Mouse (Mus musculus): ENCODE measurements around the gene Ppm1l.

Ppm1l gene

DNA sequence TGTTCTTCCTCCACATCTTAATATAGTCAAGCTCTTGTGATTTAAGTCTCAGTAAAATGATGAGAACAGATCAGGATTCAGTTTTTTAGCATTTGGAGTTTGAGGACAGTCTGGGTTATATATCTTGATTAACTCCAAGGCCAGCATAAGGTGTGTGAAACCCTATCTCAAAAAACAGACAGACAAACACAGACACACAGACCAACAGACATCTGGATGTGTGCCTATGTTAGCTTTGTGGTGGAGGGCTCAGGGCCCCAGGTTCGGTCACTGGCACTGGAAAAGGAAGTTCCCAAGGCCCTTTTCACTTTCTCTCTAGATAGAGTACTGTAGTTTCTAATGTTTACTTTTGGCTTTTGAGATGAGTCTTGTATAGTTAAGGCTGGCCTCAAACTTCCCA, 23.8 kb downstream of the Ppm1l start:
- no peak for DNase-seq

DNA sequence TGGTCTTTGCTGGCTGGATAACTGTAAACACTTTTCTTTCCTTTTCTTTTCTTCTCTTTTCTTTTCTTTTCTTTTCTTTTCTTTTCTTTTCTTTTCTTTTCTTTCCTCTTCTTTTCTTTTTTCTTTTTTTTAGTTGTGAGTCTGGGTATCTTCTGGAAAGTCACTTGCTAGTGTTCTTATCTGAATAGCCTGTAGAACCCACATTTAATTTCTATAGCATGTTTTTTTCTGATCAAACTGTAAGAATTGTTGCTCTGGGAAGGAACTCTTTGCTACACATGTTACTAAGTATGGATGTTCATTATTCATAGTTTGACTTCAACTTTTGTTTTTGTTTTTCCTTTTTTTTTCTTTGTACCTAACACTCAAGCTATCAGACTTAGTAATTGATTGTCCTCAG, 24.3 kb downstream of the Ppm1l start:
- DNase-seq: no peak

DNA sequence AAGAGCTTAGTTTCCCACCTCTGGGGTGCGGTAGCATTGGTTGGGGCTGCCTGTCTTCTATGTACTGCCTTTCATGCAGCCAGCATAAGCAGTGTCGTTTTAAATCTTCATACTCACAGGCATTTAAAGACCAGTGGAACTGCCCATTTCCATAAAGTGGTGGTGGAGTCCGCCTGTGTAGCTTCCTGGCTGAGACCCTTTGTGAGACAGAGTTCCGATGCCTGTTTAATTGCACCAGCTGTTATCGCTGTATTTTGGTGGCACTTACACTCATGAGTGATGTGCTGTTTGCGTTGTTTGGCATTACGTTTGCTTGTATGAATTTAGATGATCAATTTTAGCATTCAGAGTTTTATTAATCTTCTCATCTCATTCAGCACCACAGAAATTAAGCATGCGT, 24.9 kb downstream of the Ppm1l start:
- DNase-seq: no peak

DNA sequence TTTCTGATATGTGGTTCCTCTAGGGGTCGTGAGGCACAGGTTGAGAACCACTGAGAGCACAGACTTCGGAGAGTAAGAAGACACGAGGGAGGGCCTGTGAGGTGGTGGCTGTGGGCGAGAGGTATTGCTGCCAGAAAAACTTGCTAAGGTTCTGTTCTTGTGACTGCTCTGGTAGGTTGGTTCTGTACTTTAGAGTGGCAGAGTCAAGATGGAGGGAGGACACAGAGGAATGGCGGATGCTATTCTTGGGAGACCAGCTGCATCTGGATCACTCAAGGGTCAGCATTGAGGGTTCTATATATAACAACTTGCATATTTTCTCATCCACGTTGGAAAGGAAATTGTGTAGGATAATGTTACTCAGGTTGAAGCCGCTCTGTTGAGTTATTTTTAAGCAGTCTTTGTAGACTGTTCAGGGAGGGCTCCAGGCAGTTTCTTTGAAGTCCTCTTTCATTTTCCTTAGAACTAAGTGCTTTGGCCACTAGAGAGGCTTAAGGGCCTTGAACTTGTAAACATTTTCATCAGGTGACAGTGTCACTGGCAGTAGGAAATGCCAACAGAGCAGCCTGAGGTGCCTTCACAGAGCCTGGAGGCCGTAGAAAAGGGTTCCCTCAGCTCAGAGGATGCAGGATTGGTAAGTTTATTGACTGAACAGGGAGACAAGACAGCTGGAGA, 25.7 kb downstream of the Ppm1l start:
- DNase-seq: no peak

DNA sequence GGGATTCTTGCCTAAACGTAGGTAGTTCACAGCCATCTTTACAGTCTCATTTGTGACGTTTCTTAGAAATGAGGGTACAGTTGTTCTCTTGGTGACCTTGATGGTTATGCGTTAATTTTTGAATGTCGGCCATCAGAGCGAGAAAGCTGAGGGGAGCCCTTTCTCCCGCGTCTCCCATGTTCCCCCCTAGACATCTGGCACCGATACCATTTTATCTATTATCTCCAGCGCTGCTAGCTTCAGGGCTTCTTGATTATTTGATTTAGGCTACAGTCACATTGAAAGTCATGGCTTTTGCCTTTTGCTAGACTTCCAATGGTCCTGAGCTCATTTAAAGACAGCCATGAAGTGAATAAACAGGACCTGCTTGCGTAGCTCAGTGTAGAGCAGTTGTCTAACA, 26.5 kb downstream of the Ppm1l start:
- no peak for DNase-seq

DNA sequence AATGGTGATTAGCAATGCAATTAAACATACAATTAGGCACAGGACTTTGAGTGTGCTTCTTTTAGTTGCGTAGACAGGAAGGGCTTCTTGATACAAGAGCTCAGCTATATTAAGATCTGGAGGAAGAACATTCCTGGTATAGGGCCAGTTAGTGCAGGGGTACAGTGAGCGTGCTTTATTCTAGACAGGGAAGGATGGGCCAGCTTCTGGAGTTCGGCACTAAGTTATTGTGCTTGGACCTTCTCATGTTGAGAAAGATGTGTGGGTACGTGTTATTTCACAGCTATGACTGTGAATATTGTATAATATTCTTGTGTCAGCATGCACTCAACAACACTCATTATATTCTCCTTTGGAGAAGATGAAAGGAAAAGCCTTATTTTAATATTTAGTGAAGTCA, 29.9 kb downstream of the Ppm1l start:
- DNase-seq: no peak

DNA sequence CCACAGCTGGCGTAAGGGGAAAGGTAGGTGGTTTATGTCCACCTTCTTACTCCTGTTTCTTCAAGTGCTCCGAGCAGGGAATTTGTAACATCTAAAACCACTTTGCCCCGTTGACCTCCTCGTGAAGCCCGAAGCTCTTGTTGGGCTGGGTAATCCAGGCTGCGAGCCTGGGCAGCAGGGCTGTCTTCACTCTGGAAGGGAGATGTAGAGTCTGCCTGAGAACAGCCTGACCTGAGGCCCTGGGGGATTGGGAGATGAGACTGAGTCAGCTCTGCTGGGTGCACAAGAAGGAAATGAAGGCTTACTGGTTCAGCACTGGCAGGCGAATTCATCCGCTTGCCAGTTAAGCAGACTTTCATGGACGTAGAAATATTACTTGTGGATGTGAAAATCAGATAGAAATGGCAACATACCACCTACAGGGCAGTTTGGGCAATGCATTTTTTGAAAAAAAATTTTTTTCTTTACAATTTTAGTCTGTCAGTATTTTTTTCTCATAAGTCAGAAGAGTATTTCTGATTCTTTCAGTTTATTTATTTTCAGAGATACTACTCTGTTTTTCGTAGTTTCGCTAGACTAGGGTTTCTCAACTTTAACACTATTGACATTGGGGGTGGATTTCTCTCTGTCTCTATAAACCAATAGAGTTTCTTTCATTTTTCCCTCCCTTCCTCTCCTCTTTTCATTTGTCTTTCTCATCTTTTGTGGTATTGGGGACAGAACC, 31.7 kb downstream of the Ppm1l start:
- no peak for DNase-seq

DNA sequence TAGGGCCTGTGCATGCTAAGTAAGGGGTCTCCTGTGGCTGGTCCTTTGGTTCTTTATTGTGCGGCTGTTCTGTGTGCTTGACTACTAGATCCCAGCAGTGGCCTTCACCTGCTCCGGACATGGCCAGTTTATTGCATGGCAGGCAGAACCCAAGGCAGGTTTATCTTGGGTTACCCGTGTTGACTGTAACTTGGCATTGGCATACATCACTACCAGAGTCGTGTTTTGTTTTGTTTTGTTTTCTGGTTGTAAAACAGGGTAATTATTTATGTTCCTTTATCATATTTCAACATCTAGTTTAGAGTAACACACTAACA, 32.2 kb downstream of the Ppm1l start:
- DNase-seq: no peak

DNA sequence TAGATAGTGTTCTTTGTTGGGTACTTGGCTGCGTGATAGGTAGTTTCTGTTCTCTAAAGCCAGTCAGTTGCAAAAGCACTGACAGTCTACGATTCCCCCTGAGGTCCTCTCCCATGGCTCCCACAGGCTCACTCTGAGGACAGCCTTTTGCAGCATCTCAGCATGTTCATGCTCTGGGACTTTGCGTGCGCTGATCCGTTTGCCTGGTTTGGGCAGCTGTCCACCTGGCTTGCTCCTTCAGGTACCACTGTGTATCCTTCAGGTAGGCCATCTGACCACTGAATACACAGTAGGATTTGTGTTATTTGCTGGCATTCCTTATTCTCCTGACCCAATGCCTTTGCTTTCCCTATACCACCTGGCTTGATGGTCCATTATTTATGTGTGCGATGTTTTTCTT, 33.3 kb downstream of the Ppm1l start:
- DNase-seq: no peak

DNA sequence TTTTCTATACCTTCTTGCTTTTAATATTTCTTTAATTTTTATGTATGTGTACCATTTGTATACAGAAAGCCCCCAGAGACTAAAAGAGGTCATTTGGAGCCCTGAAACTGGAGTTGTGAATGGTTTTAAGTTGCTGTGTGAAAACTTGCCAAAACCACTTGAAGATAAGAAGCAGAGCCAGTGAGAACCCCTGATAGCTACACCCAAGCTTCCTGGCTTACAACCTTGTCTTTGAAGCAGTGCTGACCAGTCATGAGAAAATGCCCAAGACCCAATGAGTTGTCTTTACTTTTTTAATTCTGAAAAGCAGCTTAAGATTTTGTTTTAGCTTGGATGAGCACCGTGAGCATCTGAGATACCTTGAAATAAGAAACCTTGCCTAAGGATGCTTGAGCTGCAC, 35.5 kb downstream of the Ppm1l start:
- no peak for DNase-seq

DNA sequence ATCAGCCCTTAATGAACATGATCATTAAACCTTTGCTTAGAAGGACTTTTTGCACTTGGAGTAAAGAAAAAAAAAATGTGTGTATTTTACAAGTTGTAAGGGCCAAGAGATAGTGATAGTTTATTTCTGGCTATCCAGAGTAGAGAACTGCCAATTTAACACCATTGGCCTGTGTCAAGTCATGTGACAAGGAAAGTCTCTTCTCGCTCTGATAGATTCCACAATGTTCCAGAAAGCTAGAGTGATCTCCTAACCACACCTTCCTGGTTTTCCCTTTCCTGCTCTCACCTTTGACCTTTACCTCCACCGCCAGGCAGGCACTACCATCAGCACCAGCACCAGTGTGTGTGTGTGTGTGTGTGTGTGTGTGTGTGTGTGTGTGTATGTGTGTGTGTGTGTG, 38.0 kb downstream of the Ppm1l start:
- DNase-seq: no peak

DNA sequence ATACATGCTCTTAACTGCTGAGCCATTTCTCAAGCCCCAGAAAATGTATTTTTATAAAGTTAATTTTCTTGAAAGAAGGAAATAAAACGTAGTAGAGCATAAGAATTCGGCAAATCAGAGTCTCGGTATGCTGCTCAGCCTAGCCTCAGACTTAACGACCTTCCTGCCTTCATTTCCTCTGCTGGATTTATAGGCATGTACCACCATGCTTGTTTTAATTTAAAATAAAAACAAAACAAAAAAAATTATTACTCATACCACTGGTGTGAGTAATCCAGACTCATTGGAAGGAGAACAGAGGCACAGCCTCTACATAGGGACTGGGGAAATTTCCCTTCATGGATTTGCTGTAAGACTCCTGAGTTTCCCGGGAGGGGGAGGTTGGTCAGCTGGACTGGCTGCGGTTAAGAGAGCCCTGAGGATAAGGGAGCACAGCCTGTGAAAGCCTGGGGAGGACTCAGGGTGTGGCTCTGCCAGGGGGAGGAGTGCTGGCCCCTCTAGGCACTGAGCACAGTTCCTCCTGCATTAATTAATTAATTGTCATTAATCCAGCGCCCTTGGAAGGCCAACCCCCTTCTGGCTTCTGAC, 39.5 kb downstream of the Ppm1l start:
- DNase-seq: no peak

DNA sequence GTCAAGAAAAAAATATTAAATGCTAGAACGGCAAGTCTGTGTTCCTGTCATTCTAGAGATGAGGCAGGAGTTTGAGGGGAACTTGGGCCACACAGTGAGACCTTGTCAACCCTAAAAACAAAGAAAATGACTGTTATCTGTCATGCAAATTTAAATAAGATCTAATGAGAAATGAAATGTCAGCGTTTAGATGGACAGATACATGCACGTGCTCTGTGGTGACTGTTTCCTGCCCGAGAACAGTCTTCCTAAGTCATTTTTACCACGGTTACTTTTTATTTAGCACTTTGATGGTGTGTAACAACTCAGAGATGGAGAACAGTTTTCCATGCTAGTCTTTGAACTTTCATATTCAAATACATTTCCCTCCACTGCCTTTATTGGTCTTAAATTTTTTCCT, 40.1 kb downstream of the Ppm1l start:
- DNase-seq: no peak

DNA sequence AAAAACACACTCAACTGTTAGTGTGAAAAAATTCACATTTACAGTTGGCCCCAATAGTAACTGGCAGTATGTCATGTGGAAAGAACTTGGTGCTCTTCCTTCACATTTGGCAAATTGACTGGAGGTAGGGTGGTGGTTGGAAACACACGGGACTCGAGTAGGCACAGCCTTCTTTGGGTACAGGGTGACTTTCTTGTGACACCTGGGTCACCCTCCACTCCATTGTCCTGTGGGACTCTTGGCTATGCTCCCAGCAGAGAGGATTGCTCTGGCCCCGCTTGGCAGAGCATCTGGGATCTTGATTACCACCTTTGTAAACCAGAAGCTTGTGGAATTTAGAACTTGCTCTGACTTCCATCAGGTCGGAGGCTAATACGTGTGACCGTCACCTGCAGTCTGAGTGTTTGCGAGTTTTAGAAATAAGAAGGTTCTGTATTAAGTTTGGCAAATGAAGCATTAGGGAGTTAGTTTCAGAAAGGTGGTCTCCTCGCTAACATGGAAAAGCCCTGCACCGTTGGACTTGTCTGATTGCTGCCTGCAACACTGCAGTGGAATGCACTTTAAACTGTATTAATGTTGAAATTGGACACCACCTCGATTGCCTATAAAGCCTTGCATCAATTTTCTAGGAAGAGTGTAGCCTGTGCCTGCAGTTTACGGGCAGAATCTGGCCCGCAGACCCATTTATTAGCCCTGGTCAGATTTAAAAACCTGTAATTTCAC, 41.4 kb downstream of the Ppm1l start:
- DNase-seq: no peak

DNA sequence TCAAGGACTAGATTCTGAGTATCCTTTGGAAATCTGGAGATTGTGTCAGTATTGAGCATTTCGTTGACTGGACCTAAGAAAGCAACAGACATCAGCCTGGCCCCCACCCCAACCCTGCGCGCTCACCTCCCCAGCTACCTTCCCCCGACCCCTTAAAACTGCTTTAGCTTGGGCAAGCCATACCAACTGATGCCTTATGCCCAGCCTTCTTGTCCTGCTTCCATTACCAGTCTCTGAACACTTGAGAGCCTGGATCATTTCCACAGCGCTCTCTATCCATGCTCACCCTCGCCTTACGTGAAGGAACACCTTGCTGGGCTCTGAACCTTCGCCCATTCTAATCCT, 41.9 kb downstream of the Ppm1l start:
- DNase-seq: no peak

DNA sequence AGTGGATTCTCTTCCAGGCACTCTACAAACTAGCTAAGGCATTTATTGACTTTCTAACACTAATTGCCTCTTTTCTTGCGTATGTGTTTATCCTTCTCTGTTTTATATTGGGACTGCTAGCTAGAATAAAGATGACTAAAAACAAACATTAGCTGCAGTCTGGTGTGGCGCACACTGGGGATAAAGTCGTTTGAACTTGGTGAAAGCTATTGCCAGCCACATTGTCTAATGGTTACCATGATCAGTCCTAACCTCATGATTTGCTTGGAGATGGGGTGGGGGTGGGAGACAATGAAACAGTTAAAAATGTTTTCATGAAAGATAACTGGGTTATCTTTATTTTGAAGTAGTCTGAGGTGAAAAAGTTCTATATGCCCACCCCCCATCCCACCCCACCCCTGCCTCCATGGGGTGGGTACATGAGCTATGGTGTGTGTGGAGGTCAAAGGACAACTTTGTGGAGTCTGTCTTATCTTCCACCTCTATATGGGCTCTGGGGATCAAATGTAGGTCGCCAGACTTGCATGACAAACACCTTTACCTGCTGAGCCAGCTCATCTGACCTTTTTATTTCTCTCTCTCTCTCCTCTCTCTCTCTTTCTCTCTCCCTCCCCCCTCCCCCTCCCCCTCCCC, 43.7 kb downstream of the Ppm1l start:
- DNase-seq: no peak

DNA sequence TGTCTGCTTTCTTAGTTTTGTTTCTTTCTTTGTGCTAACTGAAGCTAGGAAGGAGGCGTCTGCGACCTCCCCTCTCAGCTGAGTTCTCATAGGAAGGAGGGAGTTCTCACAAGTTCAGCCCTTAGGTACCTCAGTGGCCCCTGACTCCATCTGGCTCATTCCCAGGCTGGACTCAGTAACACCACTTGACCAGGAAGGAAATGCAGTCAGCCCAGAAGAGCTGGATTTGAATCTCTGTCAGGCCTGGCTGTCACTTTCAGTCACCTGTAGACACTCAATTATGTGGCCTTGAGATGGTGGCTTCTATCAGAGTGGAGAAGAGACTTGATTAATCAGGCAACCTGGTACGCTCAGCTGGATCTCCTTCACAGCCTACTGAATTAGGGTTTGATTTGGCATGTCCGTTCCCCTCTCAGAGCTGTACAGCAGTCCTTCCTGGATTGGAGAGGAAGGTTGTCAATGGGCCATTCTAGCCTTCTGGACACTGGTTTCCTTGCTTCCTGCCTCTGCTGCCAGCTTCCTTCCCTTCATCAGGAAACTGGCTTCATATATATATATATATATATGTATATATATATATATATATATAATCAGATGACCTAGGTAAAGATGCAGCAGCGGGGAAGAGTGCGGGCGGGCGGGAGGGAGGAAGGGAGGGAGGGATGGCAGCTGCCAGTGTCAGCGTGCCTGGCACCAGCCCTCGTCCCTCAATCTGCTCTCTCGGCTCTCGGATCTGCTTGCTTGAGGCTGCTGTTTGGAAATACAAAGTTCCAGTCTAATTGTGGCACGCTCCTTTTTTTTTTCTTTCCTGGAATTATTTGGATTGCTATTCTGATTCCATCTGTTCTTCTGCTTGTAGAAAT, 45.1 kb downstream of the Ppm1l start:
- no peak for DNase-seq

DNA sequence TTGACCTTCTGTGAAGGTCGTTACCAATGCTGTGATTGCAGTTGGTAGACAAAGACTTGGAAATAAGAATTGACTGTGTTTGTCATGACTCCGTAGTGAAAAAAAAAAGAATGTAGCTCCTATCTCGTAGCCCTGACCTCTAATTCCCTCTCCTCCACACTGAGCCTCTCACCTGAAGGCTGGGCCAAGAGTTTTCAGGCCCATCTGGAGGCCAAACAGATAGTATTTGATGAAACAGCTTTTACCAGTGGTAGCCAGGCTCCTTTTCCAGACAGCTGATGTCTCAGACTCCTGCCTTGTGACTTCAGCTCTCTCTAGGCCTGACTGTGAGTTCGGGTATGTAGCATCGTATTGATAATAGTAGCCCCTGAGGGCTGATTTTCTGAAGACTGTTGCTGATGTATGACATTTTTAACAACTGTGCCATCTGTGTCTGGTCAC, 45.7 kb downstream of the Ppm1l start:
- no peak for DNase-seq

DNA sequence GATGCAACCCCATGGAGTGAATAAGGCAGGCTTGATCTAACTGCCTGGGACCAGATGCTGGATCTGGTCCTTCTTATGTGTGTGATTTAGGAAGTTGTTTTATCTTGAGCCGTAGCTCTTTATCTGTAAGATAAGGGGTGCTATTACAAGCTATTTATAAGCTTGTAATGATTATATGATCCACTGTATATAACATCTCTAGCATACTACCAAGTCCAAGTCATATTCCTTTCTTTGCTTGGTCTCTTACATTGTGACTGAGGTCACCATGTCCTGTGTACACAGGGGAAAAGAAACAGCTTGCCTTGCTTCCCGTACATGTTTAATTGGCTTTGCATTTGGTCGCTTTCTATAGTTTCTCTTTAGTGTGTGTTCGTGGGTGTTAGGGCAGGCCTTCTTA, 46.2 kb downstream of the Ppm1l start:
- DNase-seq: no peak

DNA sequence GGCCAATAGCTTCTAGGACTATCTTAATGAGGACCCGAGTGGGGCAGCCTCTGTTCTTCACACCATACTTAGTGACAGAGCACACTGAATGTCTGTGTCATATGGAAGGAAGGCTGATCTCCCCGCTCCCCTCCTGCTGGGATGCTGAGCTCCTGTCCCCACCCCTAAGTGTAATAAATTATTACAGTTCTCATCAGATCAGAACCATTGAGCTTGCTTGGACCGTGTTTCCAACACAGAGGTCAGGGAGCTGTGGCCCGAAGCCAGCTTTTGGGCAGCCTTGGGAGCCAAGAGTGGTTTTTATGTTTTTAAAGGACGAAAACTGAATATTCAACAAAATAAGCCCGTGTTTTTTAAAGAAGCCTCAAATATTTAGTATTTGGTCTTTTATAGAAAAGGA, 47.5 kb downstream of the Ppm1l start:
- DNase-seq: no peak

DNA sequence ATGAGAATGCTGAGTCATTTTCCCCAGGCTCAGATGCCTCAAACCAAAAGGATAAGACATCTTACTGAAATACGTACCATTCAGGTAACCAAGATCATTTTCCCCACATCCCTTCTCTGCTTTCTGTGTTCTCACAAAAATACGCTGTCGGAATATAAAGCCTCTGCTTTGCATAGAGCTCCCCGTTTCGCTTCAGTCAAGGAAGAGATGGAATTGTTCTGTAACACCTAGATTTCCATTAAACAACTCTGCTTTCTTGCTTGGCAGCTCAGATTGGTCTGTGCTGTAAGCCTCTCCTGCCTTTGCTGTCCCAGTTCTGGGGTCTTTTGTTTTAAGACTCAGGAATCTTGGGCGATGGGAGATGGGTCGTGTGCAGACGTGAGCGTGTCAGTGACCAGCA, 51.3 kb downstream of the Ppm1l start:
- DNase-seq: no peak

DNA sequence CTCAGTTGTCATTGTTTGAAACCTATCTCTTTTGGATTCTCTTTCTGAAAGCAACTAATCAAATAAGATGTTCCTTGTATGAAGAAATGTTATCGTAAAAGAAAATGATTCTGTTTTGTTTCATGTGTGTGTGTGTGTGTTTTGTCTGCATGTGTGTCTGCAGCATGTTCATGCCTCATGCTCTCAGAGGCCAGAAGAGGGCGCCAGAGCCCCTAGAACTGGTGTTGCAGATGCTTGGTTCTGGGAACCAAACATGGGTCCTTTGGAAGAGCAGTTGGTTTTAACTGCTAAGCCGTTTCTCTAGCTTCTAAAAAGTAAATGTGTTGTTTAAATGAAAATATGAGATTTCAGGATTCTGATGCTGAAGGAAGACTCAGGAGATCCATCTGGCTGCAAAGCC, 56.1 kb downstream of the Ppm1l start:
- DNase-seq: no peak
